Mouse (Mus musculus) midbrain, embryonic 16.5 days (tissue): ENCODE measurements around the gene Gns. TPM values are rescaled to one million over a fixed set of nuclear protein-coding genes. Genes with fewer than 3 reads are reported as not detected.

Source experiments
- ATAC-seq: fragments of 200-750 bp; cut with Nextera tagmentation; 2 replicates; pipeline ENCODE4 v1.8.0; 2017; ENCODE audit warnings: moderate TSS enrichment
- H3K27ac ChIP-seq: fragments of 300-500 bp; sonication (generic); 2 replicates; pipeline ENCODE4 v1.5.1; 2014; ENCODE audit warnings: mild to moderate bottlenecking, low read length, mixed read lengths
- H3K27me3 ChIP-seq: fragments of 300-500 bp; sonication (generic); 2 replicates; pipeline ENCODE4 v1.6.1; 2014; ENCODE audit warnings: low read depth, low read length, mixed read lengths; ENCODE audit not compliant: control insufficient read depth, insufficient read depth
- H3K36me3 ChIP-seq: fragments of 300-500 bp; sonication (generic); 2 replicates; pipeline ENCODE4 v1.6.1; 2014; ENCODE audit warnings: mild to moderate bottlenecking, low read length, moderate library complexity, mixed read lengths; ENCODE audit not compliant: control insufficient read depth, insufficient read depth
- H3K4me1 ChIP-seq: fragments of 300-500 bp; sonication (generic); 2 replicates; pipeline ENCODE4 v1.6.1; 2014; ENCODE audit warnings: mild to moderate bottlenecking, low read length, mixed read lengths; ENCODE audit not compliant: control insufficient read depth, insufficient read depth
- H3K4me2 ChIP-seq: fragments of 300-500 bp; sonication (generic); 2 replicates; pipeline ENCODE4 v1.6.1; 2014; ENCODE audit warnings: mild to moderate bottlenecking, low read length, mixed read lengths
- H3K4me3 ChIP-seq: fragments of 300-500 bp; sonication (generic); 2 replicates; pipeline ENCODE4 v1.5.1; 2014; ENCODE audit warnings: low read depth, mild to moderate bottlenecking, low read length, moderate library complexity, mixed read lengths
- H3K9ac ChIP-seq: fragments of 300-500 bp; sonication (generic); 2 replicates; pipeline ENCODE4 v1.6.1; 2014; ENCODE audit warnings: low read depth, low read length, mixed read lengths
- H3K9me3 ChIP-seq: fragments of 300-500 bp; sonication (generic); replicated peaks from 2 replicates; pipeline ENCODE4 v1.6.1; 2014; ENCODE audit warnings: mild to moderate bottlenecking, low read length, mixed read lengths; ENCODE audit not compliant: control insufficient read depth, poor library complexity, severe bottlenecking
- WGBS: fragments of 180-500 bp; shearing (Covaris S2); extraction: QIAGEN DNeasy Blood & Tissue Kit; methylation state at CpG from one replicate; pipeline ENCODE4 v1.1.7; 2014; 5-methylcytosine and 5-hydroxymethylcytosine counted together
- polyA plus RNA-seq: library from polyadenylated mRNA; unstranded; fragments of >200 nt; fragmentation: Nextera tagmentation; extraction: Ambion mirVana; gene quantifications from 2 replicates; pipeline ENCODE4 v1.2.1, GENCODE M21; 2015

The Gns gene
- polyA plus RNA-seq, 1 experiment from 2014 or later, result 38.3 TPM

DNA sequence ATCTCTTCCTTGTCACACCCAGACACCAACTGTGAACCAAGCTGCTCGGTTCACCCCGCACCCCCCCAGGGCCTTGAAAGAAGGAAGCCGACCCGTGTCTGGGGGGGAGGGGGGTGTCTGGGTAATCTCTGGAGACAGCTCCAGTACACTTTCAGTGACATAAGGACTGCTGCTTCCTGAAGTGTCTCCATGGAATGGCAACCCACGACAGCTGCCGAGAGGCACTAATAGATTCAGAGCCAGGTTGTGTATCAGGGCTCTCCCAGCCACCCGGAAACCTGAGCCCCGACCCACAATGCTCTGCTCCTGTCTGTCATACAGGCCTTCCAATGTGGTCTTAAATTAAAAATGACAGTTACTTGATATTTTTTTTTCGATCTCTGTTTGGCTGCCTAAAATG, 21.5 kb downstream of the Gns start:
- Histone ChIP-seq H3K9me3 (no peaks in the 10 kb centered on the region), H3K27me3 (no peaks in the 10 kb centered on the region), H3K36me3 (peaks cover 41% of the 10 kb centered on the region), H3K4me3 (no peak overlapping the region), H3K9ac (no peak overlapping the region), H3K4me2 (no peak overlapping the region), H3K4me1 (no peaks in the 10 kb centered on the region), H3K27ac (no peak overlapping the region)
- 57% methylated on average over 9 of the region's 9 CpGs for WGBS
- no peak for ATAC-seq

DNA sequence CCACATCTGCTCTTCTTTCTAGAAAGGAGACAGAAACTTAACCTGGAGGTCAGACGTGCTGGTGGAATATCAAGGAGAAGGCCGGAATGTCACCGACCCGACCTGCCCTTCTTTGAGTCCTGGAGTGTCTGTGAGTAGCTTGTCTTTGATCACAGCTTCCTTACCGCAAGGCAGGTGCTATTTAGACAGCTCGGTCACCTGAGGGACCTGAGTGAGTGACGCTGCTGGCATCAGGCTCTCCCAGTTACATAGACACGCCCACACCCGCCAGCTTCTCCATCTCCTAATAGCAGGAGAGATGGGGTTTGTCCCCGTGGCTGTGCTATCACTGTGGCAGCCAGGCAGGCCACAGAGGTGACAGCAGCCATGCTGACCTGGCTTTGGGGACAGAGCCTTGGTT, 25.7 kb downstream of the Gns start:
- H3K9ac ChIP-seq, result no peak overlapping the region
- no peak overlapping the region for H3K4me2 ChIP-seq
- H3K4me3 ChIP-seq, result no peak overlapping the region
- H3K36me3 ChIP-seq, result peaks cover 48% of the 10 kb centered on the region
- H3K9me3 ChIP-seq, result no peaks in the 10 kb centered on the region
- no peak for ATAC-seq
- no peak overlapping the region for H3K27ac ChIP-seq
- 88% methylated on average over 10 of the region's 10 CpGs for WGBS
- H3K27me3 ChIP-seq, result no peaks in the 10 kb centered on the region
- no peaks in the 10 kb centered on the region for H3K4me1 ChIP-seq

GRCm38 (mm10) chr10:121391901-121392300, 27.0 kb downstream of the Gns start:
- Histone ChIP-seq H3K9ac (no peak overlapping the region), H3K4me3 (no peak overlapping the region), H3K4me2 (no peak overlapping the region), H3K27ac (no peak overlapping the region), H3K36me3 (peaks cover 57% of the 10 kb centered on the region), H3K9me3 (no peaks in the 10 kb centered on the region), H3K4me1 (no peaks in the 10 kb centered on the region), H3K27me3 (no peaks in the 10 kb centered on the region)
- no peak for ATAC-seq
- 97% methylated on average over 8 of the region's 8 CpGs for WGBS

DNA sequence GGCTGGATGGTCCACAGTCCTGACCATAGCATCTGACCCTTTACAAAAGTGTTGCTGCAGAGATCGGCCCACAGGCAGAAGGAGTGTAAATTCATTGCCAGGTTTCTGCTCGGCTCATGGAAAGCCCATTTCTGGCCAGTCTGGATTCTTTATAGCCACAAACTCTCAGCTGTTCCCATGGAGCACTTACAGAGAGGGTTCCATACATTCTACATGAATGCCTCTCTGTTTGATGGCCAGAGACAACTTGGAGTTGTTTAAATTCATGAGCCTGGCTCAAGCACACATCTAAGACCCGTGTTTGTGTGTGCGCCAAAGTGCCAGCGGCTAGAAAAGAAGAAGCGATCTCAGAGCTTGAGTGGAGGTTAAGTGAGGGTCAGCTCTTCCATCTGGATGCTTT, 29.4 kb downstream of the Gns start:
- Histone ChIP-seq H3K4me3 (no peak overlapping the region), H3K4me1 (no peaks in the 10 kb centered on the region), H3K9ac (no peak overlapping the region), H3K27ac (no peak overlapping the region), H3K36me3 (peaks cover 58% of the 10 kb centered on the region), H3K4me2 (no peak overlapping the region), H3K9me3 (no peaks in the 10 kb centered on the region), H3K27me3 (no peaks in the 10 kb centered on the region)
- ATAC-seq, result no peak
- 69% methylated on average over 6 of the region's 6 CpGs for WGBS

GRCm38 (mm10) chr10:121394789-121395325, 30.0 kb downstream of the Gns start:
- Histone ChIP-seq H3K9me3 (no peaks in the 10 kb centered on the region), H3K9ac (no peak overlapping the region), H3K27me3 (no peaks in the 10 kb centered on the region), H3K27ac (0 out of 2 replicates have a peak overlapping the region, but pooled peaks have one; percentile 5), H3K4me2 (no peak overlapping the region), H3K4me1 (no peaks in the 10 kb centered on the region), H3K36me3 (peaks cover 53% of the 10 kb centered on the region), H3K4me3 (no peak overlapping the region)
- WGBS, result 82% methylated on average over 18 of the region's 18 CpGs
- ATAC-seq, result no peak

- no peak overlapping the region for H3K9ac ChIP-seq
- no peaks in the 10 kb centered on the region for H3K4me1 ChIP-seq
- H3K27me3 ChIP-seq, result no peaks in the 10 kb centered on the region
- no peaks in the 10 kb centered on the region for H3K9me3 ChIP-seq
- H3K4me3 ChIP-seq, result no peak overlapping the region
- no peak for ATAC-seq
- H3K27ac ChIP-seq, result no peak overlapping the region
- peaks cover 48% of the 10 kb centered on the region for H3K36me3 ChIP-seq
- H3K4me2 ChIP-seq, result no peak overlapping the region
- 85% methylated on average over 20 of the region's 20 CpGs for WGBS
These were observed 30.8 kb downstream of the Gns start for GRCm38 (mm10) chr10:121395542-121396176.

DNA sequence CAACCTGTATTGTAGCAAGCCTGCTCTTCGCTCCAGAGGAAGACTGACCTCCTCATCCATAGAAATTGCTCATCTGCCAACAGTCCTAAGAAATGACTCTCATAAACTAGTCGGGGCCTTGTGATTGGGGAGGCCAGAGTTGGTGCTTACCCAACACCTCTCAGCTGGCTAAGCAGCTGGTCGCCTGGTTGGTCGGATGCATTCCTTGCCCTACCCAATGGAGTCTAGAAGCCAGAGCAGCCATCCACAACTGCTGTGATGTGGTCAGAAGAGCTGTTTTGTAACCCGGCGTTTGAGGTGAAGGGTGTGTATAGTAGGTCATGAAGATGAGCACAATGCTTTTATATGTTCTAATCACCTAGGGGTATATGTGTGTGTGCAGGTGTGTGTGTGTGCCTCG, 33.7 kb downstream of the Gns start:
- ATAC-seq, result no peak
- Histone ChIP-seq H3K4me3 (no peak overlapping the region), H3K9me3 (no peaks in the 10 kb centered on the region), H3K36me3 (peaks cover 21% of the 10 kb centered on the region), H3K27ac (no peak overlapping the region), H3K4me1 (no peaks in the 10 kb centered on the region), H3K9ac (no peak overlapping the region), H3K27me3 (no peaks in the 10 kb centered on the region), H3K4me2 (no peak overlapping the region)
- WGBS, result 89% methylated on average over 7 of the region's 7 CpGs

GRCm38 (mm10) chr10:121401005-121401404, 36.1 kb downstream of the Gns start:
- H3K4me3 ChIP-seq, result no peak overlapping the region
- H3K9me3 ChIP-seq, result no peaks in the 10 kb centered on the region
- no peak overlapping the region for H3K4me2 ChIP-seq
- H3K4me1 ChIP-seq, result no peaks in the 10 kb centered on the region
- no peaks in the 10 kb centered on the region for H3K27me3 ChIP-seq
- no peak overlapping the region for H3K27ac ChIP-seq
- no peak for ATAC-seq
- peaks cover 8% of the 10 kb centered on the region for H3K36me3 ChIP-seq
- WGBS, result 84% methylated on average over 7 of the region's 7 CpGs
- H3K9ac ChIP-seq, result no peak overlapping the region

GRCm38 (mm10) chr10:121403104-121403503, 38.2 kb downstream of the Gns start:
- 84% methylated on average over 9 of the region's 9 CpGs for WGBS
- no peak overlapping the region for H3K4me2 ChIP-seq
- no peaks in the 10 kb centered on the region for H3K9me3 ChIP-seq
- H3K36me3 ChIP-seq, result no peaks in the 10 kb centered on the region
- H3K4me1 ChIP-seq, result no peaks in the 10 kb centered on the region
- ATAC-seq, result no peak
- H3K27me3 ChIP-seq, result no peaks in the 10 kb centered on the region
- no peak overlapping the region for H3K9ac ChIP-seq
- H3K4me3 ChIP-seq, result no peak overlapping the region
- no peak overlapping the region for H3K27ac ChIP-seq
